Mouse (Mus musculus) kidney, embryonic 16.5 days (tissue): ENCODE results near the gene Olfr12. TPM values are rescaled to one million over a fixed set of nuclear protein-coding genes. Genes with fewer than 3 reads are reported as not detected.

Experiments used
- ATAC-seq: fragments of 200-750 bp; cut with Nextera tagmentation; 2 replicates; pipeline ENCODE4 v1.8.0; 2017; ENCODE audit warnings: moderate TSS enrichment; ENCODE audit not compliant: low FRiP score, low TSS enrichment
- H3K27ac ChIP-seq: fragments of 300-500 bp; sonication (generic); 2 replicates; pipeline ENCODE4 v1.5.1; 2014; ENCODE audit warnings: low read length
- H3K27me3 ChIP-seq: fragments of 300-500 bp; sonication (generic); 2 replicates; pipeline ENCODE4 v1.6.1; 2014; ENCODE audit warnings: low read length, control low read depth, mixed read lengths; ENCODE audit not compliant: insufficient read depth
- H3K36me3 ChIP-seq: fragments of 300-500 bp; sonication (generic); 2 replicates; pipeline ENCODE4 v1.6.1; 2014; ENCODE audit warnings: low read length, control low read depth, mixed read lengths; ENCODE audit not compliant: insufficient read depth
- H3K4me1 ChIP-seq: fragments of 300-500 bp; sonication (generic); 2 replicates; pipeline ENCODE4 v1.6.1; 2014; ENCODE audit warnings: low read length, control low read depth, mixed read lengths; ENCODE audit not compliant: insufficient read depth
- H3K4me2 ChIP-seq: fragments of 300-500 bp; sonication (generic); replicated peaks from 2 replicates; pipeline ENCODE4 v1.6.1; 2014; ENCODE audit warnings: low read depth, low read length
- H3K4me3 ChIP-seq: fragments of 300-500 bp; sonication (generic); 2 replicates; pipeline ENCODE4 v1.5.1; 2014; ENCODE audit warnings: mild to moderate bottlenecking, low read length
- H3K9ac ChIP-seq: fragments of 300-500 bp; sonication (generic); replicated peaks from 2 replicates; pipeline ENCODE4 v1.6.1; 2014; ENCODE audit warnings: low read length
- H3K9me3 ChIP-seq: fragments of 300-500 bp; sonication (generic); 2 replicates; pipeline ENCODE4 v1.6.1; 2016; ENCODE audit warnings: low read length, control low read depth
- WGBS: fragments of 180-500 bp; shearing (Covaris S2); extraction: QIAGEN DNeasy Blood & Tissue Kit; methylation state at CpG from one replicate; pipeline ENCODE4 v1.1.7; 2014; 5-methylcytosine and 5-hydroxymethylcytosine counted together
- polyA plus RNA-seq: library from polyadenylated mRNA; unstranded; fragments of >200 nt; fragmentation: Nextera tagmentation; extraction: Ambion mirVana; gene quantifications from 2 replicates; pipeline ENCODE4 v1.2.1, GENCODE M21; 2015

Olfr12 gene
- not detected in 2 replicates for polyA plus RNA-seq

DNA sequence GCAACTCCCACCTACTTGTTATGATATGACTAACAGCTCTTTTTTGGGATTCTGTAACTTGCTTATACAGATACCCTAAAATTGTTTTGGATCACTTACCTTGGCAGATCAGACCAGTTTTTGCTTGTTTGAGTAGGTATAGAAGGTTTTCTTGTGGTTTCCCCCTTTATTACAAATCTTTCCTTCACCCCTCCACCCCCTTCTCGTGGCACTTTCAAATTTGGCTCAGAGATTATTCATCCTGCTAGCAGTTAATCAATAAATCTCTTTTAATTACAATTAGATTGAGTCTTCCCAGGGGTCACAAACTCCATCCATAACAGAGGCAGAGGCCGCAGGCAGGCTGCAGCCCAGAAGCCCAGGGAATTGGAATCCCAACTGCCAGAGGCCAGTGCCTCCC lies at the start of gene Olfr12:
Olfr12 (plus strand) TSS at position 301 of the 400 bp plus-strand sequence.
- Histone ChIP-seq H3K9ac (no peak within 1 kb of the TSS), H3K4me1 (no peaks in the 10 kb centered on the region), H3K27ac (no peak within 1 kb of the TSS), H3K27me3 (peaks cover 2% of the 10 kb centered on the region; the same call in 1 of the 2 replicates), H3K36me3 (no peaks in the 10 kb centered on the region), H3K4me2 (no peak within 1 kb of the TSS), H3K9me3 (no peaks in the 10 kb centered on the region), H3K4me3 (no peak within 1 kb of the TSS)
- WGBS, result 53% methylated on average over 2 of the region's 2 CpGs
- no peak for ATAC-seq

DNA sequence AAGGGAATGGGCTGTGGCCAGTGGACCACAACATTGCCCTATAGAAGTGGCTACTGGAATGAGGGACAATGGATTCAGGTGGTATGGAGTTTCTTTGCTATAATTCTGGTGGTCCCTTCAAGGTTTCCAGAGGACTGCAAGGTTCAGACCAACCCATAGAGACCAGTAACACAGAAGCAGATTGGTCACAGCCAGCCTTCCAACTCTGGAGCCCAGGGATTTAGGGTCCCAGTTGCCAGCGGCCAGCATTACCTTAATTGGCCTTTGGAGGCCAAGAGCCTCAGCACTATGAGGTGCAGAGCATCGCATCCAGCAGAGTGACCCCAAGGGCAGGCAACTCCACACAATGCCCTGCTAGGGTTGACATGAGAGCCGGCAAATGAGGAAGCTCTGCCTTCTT lies 46.6 kb upstream of the Olfr12 start, which contains the start of gene Olfr1413:
Olfr1413 (plus strand) TSS at position 301 of the 400 bp plus-strand sequence.
- no peaks in the 10 kb centered on the region for H3K9me3 ChIP-seq
- H3K36me3 ChIP-seq, result no peaks in the 10 kb centered on the region
- H3K4me2 ChIP-seq, result no peak within 1 kb of the TSS
- no peak within 1 kb of the TSS for H3K9ac ChIP-seq
- ATAC-seq, result no peak
- no peaks in the 10 kb centered on the region for H3K27me3 ChIP-seq
- H3K27ac ChIP-seq, result no peak within 1 kb of the TSS
- no peaks in the 10 kb centered on the region for H3K4me1 ChIP-seq
- H3K4me3 ChIP-seq, result no peak within 1 kb of the TSS
- WGBS, result 83% methylated on average over 3 of the region's 3 CpGs

DNA sequence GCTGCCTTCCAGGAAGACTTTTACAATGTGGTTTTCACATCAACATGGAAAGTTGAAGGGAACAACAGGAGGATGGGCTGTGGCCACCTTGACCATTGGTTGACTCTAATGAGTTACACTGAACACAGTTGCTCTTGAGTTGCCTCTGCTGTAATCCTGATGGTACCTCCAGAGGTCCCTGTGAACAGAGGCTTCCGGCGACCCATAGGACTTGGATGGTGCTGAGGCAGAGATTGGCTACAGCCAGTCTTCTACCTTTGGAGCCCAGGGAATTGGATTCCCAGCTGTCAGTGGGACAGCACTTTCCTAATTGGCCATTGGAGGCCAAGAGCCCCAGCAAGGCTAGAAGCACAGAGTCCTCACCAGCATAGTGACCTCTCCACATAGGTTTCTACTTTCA lies 32.1 kb upstream of the Olfr12 start, which contains the start of gene Olfr1412:
Olfr1412 (plus strand) TSS at position 301 of the 400 bp plus-strand sequence.
- Histone ChIP-seq H3K27me3 (no peaks in the 10 kb centered on the region), H3K27ac (no peak within 1 kb of the TSS), H3K4me1 (no peaks in the 10 kb centered on the region), H3K4me2 (no peak within 1 kb of the TSS), H3K36me3 (no peaks in the 10 kb centered on the region), H3K4me3 (no peak within 1 kb of the TSS), H3K9ac (no peak within 1 kb of the TSS), H3K9me3 (no peaks in the 10 kb centered on the region)
- ATAC-seq, result no peak
- WGBS, result 88% methylated on average over 2 of the region's 2 CpGs

DNA sequence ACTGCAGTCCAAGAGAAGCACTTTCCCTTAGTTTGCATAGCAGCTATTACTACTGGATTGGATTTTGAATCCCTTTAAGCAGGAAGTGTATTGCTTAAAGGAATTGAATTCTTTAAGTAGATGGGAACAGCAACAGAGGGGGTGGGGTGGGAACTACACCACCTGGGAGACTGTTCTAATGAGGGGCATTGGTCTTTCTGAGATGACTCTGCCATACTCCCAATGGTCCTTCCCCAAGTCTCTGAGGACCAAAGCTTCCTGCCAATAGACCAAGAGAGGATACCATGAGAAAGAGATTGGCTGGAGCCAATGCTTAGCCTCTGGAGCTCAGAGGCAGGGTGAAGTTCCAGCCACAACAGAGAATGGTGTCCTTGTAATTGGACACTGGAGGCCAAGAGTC lies 23.5 kb upstream of the Olfr12 start, which contains the start of gene Olfr1411:
Olfr1411 (plus strand) TSS at position 301 of the 400 bp plus-strand sequence.
- no peak for ATAC-seq
- Histone ChIP-seq H3K4me1 (no peaks in the 10 kb centered on the region), H3K9me3 (no peaks in the 10 kb centered on the region), H3K27me3 (no peaks in the 10 kb centered on the region), H3K4me2 (no peak within 1 kb of the TSS), H3K27ac (no peak within 1 kb of the TSS), H3K9ac (no peak within 1 kb of the TSS), H3K36me3 (no peaks in the 10 kb centered on the region), H3K4me3 (no peak within 1 kb of the TSS)

DNA sequence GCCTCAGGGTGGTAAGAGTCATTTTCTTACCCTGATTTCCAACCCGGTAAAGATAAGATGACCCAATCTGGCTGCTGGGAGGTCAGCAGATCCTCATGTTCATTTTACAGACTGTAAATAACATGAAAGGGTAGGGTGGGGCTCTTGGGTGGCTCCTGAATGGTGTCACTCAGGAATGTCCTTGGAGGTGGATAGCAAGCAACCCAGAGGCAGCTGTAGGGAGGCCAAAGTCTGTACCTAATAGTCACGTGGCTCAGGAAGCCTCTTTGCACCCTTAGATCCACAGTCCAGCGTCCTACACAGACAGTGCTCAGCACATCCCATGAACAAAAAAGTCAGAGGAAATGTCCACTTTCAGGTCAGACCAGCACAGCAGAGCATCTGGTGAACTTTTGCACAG lies 21.6 kb upstream of the Olfr12 start:
- Histone ChIP-seq H3K4me2 (no peak overlapping the region), H3K9me3 (no peaks in the 10 kb centered on the region), H3K9ac (no peak overlapping the region), H3K27ac (no peak overlapping the region), H3K27me3 (no peaks in the 10 kb centered on the region), H3K36me3 (no peaks in the 10 kb centered on the region), H3K4me1 (no peaks in the 10 kb centered on the region), H3K4me3 (no peak overlapping the region)
- ATAC-seq, result no peak
- WGBS, result 65% methylated on average over 3 of the region's 3 CpGs

DNA sequence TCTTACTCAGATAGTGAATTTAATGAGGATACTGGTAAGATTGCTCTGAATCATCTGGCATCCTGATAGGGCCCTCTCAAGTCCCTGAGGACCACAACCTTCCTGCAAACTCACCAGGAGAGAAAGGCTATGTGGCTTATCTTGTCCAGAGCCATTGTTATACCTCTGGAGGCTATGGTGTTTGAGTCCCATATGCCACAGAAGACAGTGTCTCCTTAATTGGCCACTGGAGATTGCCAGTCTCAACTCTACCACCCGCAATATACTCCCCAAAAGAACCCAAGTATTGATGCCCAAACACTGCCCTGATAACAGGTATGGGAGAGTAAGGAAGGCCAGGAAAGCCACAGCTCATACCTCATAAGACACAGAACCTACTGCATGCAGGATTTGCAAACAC lies 12.1 kb upstream of the Olfr12 start, which contains the start of gene Olfr1410:
Olfr1410 (plus strand) TSS at position 301 of the 400 bp plus-strand sequence.
- Histone ChIP-seq H3K4me1 (no peaks in the 10 kb centered on the region), H3K4me3 (no peak within 1 kb of the TSS), H3K27ac (no peak within 1 kb of the TSS), H3K36me3 (no peaks in the 10 kb centered on the region), H3K9me3 (no peaks in the 10 kb centered on the region), H3K27me3 (no peaks in the 10 kb centered on the region), H3K9ac (no peak within 1 kb of the TSS), H3K4me2 (no peak within 1 kb of the TSS)
- 88% methylated on average over 1 of the region's 1 CpGs for WGBS
- no peak for ATAC-seq

DNA sequence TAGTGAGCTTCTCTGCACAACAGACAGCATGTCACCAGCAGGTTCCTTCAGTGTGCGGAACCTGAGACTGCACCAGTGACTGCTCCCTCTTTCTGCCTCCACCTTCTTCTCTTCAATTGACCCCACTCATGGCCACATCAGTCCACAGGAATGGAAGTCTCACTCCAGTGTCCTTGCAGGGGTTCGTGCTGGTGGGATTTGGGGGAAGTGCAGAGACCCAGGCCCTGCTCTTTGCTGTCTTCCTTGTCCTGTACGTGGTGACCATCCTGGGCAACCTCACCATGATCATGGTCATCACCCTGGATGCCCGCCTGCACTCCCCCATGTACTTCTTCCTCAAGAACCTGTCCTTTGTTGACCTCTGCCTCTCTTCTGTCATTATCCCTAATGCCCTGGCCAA lies 9.9 kb upstream of the Olfr12 start:
- Histone ChIP-seq H3K4me2 (no peak overlapping the region), H3K4me3 (no peak overlapping the region), H3K36me3 (no peaks in the 10 kb centered on the region), H3K9me3 (no peaks in the 10 kb centered on the region), H3K4me1 (no peaks in the 10 kb centered on the region), H3K9ac (no peak overlapping the region), H3K27me3 (0 out of 2 replicates have a peak, but pooled peaks cover 2% of the 10 kb centered on the region), H3K27ac (no peak overlapping the region)
- WGBS, result 75% methylated on average over 4 of the region's 4 CpGs
- no peak for ATAC-seq

DNA sequence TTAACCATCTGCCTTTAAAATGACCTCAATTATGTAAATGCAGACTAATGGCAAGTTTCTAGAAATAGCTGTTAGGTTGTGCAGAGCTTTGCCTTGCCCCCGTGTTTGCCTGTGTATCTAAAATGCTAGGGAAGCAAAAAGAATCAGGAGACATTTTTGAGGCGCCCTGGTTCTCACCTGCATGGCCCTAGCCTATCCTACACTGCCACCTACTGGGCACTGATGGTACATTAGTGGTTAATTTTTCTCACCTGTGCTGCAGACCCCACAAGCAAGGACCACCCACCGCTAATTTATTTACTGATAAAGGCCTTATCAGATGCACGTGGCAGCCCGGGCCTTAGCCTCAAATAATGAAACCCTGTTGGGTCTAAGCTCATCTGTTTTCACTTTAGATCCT lies 6.6 kb upstream of the Olfr12 start:
- no peak overlapping the region for H3K4me3 ChIP-seq
- H3K4me2 ChIP-seq, result no peak overlapping the region
- no peak for ATAC-seq
- 8% methylated on average over 5 of the region's 5 CpGs for WGBS
- no peak overlapping the region for H3K9ac ChIP-seq
- no peaks in the 10 kb centered on the region for H3K9me3 ChIP-seq
- H3K4me1 ChIP-seq, result no peaks in the 10 kb centered on the region
- H3K27me3 ChIP-seq, result 0 out of 2 replicates have a peak, but pooled peaks cover 2% of the 10 kb centered on the region
- H3K36me3 ChIP-seq, result no peaks in the 10 kb centered on the region
- no peak overlapping the region for H3K27ac ChIP-seq

DNA sequence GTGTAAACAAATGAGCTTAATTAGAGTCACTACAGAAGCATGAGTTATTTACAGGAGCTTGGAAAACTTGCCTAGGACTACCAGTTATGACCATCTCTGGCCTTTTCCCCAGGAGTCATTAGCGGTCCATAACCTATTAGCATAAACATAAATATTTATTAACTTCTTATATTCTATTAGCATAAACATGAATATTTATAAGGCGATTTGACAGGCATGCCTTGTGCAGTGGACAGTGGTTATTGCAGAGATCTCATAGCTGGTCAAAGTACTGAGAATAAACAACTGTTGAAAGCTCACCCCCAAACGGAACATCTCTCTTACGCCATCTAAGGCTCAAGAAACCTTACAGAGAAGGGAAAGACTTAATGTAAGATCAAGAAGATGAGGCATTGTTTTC lies 4.4 kb upstream of the Olfr12 start:
- Histone ChIP-seq H3K36me3 (no peaks in the 10 kb centered on the region), H3K9me3 (no peaks in the 10 kb centered on the region), H3K4me1 (no peaks in the 10 kb centered on the region), H3K4me2 (no peak overlapping the region), H3K27me3 (0 out of 2 replicates have a peak, but pooled peaks cover 2% of the 10 kb centered on the region), H3K4me3 (no peak overlapping the region), H3K9ac (no peak overlapping the region), H3K27ac (no peak overlapping the region)
- no peak for ATAC-seq
- 41% methylated on average over 4 of the region's 4 CpGs for WGBS

DNA sequence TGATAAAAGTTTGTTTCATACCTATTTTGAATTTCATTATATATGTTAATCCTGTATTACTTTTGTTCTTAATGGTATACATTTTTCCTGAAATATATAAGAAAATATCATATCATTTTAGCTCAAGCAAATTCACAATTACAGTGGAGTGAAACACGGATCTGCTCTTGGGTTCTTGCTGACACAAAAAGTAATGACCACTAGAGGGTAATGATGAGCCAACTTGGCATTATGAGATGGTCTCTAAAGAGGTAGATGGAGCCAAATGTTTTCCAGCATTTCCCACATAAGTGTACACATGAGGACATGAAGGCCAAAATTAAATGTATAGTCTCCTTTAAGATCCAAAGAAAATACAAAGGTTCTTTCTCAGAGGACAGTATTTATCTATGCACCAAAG lies 3.1 kb upstream of the Olfr12 start:
- H3K27me3 ChIP-seq, result 0 out of 2 replicates have a peak, but pooled peaks cover 2% of the 10 kb centered on the region
- H3K4me1 ChIP-seq, result no peaks in the 10 kb centered on the region
- H3K9me3 ChIP-seq, result no peaks in the 10 kb centered on the region
- H3K36me3 ChIP-seq, result no peaks in the 10 kb centered on the region
- H3K4me2 ChIP-seq, result no peak overlapping the region
- no peak for ATAC-seq
- WGBS, result 8% methylated on average over 1 of the region's 1 CpGs
- H3K27ac ChIP-seq, result no peak overlapping the region
- no peak overlapping the region for H3K9ac ChIP-seq
- H3K4me3 ChIP-seq, result no peak overlapping the region
